Mouse (Mus musculus): Measurements from ENCODE around the gene Pde4a. TPM values are rescaled to one million over a fixed set of nuclear protein-coding genes. Genes with fewer than 3 reads are reported as not detected.

Gene Pde4a
- polyA plus RNA-seq, 1 experiment from 2014 or later: 0.95 TPM

DNA sequence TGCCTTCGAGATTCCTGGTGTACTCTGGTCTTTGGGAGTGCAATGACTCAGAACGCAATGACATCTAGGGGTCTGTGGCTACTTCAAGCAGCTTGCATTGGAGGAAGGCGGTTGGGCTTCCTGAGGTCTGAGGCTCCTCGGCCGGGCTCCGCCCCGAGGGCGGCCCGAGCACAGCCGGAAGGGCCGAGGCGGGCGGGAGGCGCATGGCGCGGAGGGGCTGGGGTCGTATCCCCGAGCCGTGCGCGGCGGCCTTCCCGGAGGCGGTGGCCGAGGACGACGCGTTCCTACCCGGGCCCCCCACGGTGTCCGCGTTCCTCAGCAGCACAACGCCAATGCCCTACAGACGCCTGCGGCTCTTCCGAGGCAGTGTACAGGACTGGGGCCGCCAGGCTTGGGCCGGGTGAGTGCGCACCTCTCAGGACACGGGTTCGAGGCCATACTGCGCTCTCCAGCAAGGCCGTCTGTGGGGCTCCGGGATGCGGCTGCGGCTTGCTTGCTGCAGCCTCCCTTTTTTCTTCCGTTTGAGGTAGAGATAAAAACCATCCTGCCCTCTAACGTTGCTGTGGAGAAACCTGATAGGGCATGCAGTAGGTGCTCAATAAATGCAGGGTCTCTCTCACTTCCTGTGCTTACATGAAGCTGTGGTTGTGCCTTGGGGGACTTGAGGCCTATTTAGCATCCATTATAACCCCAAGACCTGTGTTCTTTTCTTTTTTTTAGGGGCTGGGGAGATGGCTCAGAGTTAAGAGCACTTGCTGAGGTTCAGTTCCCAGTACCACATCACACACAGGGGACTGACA lies 16.1 kb downstream of the Pde4a start:
- peak; percentile 34 for DNase-seq (ENCODE audit: low spot score)

DNA sequence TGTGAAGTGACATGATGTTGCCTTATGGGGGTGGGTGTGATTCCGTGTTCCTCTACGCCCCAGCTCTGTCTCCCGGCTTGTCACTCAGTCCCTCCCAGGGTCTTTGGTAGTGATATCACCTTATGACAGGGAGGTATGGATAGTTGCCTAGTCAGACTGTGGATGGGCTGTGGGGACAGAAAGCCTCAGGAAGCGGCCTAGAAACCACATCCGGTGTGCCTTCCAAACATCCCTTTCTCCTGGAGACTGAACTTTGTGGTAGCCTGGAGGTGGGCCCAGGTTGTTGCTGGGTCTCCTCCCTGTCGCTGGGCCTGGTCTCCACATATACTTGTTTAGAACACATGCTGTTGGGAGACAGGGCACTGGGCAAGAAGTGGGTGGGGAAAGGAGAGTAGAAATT lies 17.9 kb downstream of the Pde4a start:
- DNase-seq (ENCODE audit: low spot score): peak; percentile 57

DNA sequence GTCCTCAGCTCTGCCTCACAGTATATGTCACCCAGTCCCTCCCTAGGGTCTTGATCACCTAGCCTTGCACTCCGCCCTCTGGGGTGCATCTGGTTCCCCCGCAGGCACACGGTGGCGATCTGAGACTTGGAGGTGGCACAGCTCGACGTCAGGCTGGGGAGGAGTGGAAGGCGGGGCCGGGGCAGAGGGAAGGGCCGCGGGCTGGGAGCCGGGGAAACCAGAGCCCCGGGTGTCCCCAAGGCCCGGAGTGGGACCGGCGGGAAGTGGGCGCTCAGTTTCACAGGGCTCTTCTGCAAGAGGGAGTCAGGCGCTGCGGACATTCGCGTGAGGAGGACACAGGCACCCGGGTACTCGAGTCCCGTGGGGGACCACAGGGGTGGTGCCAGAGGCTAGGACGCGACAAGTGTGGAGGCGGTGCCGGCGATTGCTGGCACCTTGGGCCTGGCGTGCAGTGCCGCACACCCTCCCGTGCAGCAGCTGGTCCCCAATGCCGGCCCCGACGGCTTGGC lies 18.4 kb downstream of the Pde4a start:
- peak; percentile 54 for DNase-seq (ENCODE audit: low spot score)

DNA sequence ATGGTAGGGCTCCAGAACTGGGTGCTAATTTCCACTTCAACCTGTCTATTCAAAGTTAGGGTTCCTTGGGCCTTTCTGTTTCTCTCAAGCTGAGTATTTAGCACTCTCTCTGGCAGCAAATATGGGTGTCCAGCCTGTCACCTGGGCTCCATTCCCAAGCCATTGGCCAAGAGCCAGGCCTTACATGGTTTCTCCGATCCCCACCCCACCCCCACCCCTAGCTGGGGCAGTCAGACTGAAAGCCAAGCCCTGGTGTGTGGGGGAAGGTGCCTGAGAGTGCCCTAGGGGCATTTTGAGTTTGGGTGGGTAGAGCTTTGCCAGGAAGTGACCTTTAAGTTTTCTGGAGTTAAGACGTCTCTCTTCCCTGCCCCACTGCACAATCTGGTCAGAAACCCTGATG lies 19.2 kb downstream of the Pde4a start:
- DNase-seq (ENCODE audit: low spot score): no peak

DNA sequence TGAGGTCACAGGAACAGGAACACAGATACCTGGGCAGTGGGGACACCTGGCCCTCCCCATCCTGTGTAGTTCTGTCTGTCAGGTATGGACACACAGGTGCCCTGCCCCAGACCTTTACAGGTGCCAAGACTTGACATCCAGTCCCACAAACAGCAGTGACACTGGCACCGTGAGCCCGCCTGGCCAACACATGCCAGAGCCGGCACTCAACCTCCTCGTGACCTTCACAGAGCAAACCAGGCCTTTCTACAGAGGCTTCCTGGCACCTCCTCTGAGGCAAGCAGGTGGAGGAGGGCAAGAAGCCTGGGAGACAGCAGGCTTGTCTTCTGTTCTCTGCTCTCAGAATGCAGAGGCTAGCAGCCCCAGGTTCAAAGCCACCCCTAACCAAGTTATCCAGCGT lies 19.9 kb downstream of the Pde4a start:
- DNase-seq (ENCODE audit: low spot score): no peak

DNA sequence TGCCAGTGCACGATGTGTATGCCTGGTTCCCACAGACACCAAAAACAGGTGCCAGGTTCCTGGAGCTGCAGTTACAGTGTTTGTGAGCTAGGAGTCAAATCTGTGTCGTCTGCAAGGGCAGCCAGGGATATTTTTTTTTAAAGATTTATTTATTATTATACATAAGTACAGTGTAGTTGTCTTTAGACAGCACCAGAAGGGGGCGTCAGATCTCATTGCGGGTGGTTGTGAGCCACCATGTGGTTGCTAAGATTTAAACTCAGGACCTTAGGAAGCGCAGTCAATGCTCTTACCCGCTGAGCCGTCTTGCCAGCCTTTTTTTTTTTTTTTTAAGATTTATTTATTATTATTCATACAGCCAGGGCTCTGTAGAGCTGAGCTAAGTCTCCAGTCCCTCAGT lies 24.4 kb downstream of the Pde4a start:
- peak; percentile 57 for DNase-seq (ENCODE audit: low spot score)

DNA sequence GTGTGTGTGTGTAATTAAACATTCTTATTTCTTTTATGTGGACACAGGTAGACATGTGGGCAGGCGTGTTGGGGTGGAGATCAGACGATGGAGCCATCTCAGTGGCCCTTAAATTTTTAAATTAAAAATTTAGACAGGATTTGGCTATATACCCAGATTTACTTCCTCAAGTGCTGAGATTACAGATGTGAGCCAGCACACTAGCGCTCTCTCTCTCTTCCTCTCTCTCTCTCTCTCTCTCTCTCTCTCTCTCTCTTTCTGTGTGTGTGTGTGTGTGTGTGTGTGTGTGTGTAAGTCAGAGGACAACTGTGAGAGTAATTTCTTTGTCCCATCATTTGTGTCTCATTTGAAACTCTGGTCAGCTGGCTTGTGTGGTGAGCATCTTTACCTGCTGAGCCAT lies 25.2 kb downstream of the Pde4a start:
- no peak for DNase-seq (ENCODE audit: low spot score)

DNA sequence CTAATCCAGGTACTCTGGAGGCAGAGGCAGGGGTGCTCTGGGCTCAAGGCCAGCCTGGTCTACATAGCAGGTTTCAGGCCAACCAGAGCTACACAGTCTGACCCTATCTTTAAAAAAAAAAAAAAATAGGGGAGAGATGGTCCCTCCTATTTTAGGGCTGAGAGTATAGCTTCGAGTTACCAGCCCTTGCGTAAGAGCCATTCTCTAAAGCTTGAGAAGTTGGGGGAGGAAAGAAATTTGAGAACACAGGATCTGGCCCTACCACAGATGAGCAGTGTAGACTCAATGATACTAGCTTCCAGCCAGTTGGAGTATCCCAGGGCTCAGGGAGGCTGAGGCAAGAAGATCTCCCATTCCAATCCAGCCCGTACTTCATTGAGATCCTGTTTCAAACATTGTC lies 28.3 kb downstream of the Pde4a start:
- DNase-seq (ENCODE audit: low spot score): no peak

DNA sequence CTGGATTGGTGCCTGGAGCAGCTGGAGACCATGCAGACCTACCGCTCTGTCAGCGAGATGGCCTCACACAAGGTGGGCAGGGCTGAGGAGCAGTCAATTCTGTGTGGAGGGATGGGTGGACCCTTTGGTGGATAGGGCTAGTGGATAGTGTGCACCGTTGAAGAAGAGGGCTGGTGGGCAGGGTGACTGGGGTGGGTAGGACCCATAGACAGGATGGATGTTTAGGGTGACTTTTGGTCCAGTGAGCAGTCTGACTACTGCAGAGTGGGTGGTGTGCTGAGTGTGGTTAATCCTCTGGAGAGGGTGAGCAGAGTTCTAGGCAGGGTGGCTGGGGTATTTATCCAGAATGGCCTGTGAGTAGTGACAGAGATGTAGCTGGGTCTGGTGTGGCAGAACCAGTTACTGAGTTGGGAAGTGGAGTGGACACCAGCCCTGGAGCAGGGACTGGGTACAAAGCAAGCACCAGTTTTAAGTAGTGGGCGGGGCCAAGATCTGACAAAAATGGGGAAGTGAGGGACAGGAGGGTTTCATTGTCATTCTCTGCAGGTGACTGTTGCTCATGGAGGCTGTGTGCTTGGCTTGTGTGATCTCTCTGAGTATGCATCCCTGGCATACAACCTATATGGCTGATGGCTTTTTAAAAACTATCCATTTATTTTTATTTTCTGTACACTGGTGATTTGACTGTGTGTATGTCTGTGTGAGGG lies 29.4 kb downstream of the Pde4a start:
- no peak for DNase-seq (ENCODE audit: low spot score)

DNA sequence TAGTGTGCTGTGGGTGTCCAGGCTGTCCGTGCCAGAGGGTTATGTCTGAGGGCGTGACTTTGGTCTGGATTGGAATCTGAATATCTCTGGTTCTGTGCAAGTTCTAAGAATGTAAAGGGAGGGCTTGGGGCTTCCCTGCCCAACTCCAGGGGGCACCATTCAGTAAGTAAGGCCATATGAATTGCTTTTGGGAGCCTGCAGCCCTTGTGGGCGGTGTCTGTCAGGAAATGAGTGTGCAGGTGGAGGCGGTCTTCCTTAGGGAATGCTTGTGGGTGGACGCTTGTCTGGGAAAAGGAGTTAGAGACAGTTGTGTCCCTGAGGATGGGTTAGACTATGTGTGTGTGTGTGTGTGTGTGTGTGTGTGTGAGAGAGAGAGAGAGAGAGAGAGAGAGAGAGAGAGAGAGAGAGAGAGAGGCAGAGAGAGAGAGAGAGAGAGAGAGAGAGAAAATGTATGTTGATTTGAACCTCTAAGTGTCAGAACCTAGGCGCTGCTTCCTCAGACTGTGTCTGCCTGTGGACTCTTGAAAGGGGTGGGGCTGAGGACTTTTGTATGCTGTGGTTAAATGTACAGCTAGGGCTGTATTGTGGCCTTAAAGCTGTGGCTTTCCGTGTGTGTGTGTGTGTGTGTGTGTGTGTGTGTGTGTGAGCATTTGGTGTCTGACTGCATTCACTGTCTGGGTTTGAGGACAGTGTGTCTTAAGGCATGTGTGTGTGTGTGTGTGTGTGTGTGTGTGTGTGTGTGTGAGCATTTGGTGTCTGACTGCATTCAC lies 30.4 kb downstream of the Pde4a start:
- peak; percentile 30 for DNase-seq (ENCODE audit: low spot score)

DNA sequence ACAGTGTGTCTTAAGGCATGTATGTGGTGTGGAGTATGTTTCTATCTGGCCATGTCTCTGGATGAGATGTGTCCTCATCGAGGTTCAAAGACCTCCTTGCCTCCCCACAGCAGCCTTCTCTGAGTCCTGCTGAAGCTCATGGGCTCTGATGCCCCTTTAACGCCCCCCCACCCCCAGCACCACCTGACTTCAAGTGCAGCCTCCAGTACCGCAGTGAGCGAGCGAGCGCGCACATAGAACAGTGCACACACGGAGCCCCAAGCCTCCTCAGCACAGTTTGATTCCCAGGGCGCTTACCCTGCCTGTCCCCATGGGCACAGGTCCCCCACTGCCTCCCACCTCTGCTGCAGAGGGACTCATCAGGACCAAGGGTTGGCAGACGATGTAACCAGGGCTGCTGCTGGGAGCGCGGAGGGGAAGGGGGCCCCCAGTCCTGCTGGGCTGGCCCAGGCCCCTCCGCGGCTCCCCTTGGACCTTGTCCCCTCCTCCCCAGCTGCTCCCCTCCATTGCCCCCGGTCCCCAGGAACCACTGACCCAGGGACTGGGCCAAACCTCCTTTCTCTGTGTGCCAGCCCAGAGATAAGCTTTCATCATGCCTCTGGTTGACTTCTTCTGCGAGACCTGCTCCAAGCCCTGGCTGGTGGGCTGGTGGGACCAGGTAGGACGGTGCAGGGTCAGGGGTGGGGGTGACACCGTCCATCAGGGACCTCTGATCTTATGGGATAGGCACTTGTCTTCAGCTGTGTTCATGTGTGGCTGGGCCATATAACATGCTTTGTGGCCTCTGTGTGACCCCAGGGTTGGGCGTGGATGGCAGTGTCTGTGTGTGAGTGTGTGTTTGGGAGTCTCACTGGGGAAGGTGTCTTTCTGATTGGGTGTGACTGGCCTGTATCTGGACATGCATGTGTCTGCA lies 31.3 kb downstream of the Pde4a start:
- DNase-seq (ENCODE audit: low spot score): peak; percentile 30

DNA sequence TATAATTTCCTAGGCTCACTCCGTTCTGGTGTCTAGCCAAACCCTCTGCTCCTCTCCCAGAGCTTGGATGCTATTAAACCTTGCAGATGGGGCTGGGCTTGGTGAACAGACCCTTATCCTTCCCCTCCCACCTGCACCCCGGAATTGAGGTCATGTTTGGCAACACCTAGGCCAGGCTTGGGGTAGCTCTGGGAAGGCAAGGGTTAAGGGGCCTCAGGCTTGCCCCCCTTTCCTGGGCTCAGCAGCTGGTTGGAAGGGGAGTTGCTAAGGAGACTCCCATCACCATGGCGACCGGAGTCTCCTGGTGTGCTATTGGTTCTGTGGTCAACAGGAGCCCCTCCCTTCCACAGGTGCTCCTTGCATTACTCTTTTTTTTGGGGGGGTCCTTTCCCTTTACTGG lies 32.5 kb downstream of the Pde4a start:
- DNase-seq (ENCODE audit: low spot score): no peak

DNA sequence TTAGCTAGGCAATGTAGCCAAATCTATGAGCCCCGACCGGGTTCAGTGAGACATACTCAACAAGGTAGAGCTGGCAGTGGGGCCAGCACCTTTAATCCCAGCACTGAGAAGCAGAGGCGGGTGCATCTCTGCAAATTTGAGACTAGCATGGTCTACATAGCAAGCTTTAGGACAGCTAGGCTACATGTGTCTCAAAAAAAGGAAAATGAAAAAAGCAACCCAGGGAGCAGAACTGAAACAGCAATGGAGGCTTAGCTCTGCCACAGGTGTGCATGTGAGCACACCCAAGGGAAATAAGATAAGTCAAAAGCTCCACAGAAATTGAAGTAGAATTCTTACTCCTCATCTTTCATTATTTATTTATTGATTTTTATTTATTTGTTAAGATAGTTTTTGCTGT lies 33.4 kb downstream of the Pde4a start:
- DNase-seq (ENCODE audit: low spot score): no peak

DNA sequence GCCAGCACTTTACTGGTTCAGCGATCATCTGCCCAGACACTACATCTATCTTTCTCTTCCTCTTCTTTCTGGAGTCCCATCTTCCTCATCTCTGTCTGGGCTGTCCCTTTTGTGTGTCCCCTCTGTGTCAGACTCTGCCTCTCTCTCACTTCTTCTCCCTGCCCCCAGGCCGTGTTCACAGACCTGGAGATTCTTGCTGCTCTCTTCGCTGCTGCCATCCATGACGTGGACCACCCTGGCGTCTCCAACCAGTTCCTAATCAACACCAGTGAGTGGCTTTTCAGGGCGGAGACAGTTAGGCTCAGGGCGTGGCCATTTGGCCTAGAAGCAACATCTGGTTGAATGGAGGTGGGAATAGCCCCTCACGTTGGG lies 38.6 kb downstream of the Pde4a start:
- DNase-seq (ENCODE audit: low spot score): no peak

DNA sequence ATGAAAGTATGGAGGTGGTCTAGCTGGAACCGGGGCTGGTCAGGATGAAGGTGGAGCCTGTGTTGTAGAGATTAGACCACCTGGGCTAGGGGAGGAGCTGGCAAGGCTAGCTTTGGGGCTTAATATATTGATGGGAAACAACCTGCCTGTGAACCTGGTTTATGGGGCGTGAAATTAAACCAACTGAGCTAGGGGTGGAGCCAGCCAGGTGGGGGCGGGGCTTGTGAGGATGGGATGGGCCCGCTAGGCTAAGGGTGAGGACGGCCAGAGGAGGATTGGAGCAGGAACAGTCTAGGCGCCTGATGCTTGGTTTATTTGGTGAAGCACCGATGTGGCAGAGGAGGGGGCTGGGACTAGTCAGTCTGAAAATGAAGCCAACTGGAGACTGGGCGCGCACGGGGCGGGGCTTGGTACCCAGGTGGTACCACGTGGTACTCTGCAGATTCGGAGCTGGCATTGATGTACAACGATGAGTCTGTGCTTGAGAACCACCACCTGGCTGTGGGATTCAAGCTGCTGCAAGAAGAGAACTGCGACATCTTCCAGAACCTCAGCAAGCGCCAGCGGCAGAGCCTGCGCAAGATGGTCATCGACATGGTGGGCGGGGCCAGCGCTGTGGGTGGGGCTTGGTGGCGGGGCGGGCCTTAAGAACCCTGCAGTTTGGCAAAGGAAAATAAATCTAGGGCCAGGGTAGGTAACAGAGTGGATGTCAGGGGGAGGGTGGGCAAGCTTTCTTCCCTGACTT lies 39.2 kb downstream of the Pde4a start:
- no peak for DNase-seq (ENCODE audit: low spot score)

DNA sequence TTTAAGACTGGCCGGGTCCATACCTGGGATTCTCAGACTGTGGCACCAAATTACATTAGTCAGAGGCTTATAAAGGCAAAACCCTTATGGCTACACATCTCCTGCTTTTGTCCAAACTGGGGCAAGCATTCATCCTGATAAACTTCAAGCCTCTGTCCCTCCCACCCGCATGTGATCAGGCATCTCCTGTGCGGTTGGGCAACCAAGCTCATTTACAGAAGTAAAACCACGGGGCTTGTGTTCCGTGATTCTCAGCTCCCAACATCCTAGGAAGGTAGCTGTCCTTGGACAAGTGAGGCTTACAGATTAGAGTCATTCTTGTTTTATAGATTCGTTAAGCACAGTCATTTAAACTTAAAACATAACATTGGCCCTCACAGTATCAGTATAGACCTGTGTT lies 41.3 kb downstream of the Pde4a start:
- DNase-seq (ENCODE audit: low spot score): no peak

DNA sequence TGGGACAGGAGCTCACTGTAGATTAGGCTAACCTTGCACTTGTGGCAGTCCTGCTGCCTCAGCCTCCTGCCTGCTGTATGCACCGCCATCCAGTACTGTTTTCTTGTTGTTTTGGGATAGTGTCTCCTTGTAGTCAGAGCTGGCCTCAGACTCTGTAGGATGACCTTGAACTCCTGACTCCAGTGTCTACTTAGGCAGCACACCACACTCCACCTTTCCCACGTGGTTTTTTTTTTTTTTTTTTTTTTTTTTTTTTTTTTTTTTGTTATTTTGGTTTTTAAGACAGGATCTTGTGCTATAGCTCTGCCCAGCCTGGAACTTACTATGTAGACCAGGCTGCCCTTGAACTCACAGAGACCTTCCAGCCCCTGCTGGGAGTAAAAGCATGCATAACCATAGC lies 43.1 kb downstream of the Pde4a start:
- no peak for DNase-seq (ENCODE audit: low spot score)

DNA sequence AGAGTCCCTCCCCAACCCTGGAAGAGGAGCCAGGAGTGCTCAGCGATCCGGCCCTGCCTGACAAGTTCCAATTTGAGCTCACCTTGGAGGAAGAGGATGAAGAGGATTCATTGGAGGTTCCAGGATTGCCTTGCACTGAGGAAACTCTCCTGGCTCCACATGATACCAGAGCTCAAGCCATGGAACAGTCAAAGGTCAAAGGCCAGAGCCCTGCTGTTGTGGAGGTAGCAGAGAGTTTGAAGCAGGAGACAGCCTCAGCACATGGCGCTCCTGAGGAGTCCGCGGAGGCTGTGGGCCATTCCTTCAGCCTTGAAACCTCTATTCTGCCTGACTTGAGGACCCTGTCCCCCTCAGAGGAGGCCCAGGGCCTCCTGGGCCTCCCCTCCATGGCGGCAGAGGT lies 45.3 kb downstream of the Pde4a start:
- DNase-seq (ENCODE audit: low spot score): no peak

DNA sequence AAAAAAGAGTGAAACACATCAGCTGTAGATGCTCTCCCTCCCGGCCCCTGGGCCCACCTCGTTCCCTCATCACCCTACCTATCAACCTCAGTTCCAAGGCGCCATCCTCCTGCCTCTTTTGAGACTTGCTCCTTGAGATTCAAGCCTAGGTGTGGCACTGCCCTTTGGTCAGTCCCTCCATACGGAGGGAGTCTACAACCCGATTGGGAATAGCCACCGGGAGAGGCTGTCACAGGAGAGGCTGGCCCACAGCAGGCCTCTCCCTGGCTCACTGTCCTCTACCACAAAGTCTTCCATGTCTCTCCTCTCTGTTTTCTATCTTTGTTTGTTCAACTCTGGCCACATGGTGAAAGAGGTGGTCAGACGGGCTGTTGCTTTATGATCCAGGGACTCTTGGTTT lies 46.1 kb downstream of the Pde4a start:
- no peak for DNase-seq (ENCODE audit: low spot score)

DNA sequence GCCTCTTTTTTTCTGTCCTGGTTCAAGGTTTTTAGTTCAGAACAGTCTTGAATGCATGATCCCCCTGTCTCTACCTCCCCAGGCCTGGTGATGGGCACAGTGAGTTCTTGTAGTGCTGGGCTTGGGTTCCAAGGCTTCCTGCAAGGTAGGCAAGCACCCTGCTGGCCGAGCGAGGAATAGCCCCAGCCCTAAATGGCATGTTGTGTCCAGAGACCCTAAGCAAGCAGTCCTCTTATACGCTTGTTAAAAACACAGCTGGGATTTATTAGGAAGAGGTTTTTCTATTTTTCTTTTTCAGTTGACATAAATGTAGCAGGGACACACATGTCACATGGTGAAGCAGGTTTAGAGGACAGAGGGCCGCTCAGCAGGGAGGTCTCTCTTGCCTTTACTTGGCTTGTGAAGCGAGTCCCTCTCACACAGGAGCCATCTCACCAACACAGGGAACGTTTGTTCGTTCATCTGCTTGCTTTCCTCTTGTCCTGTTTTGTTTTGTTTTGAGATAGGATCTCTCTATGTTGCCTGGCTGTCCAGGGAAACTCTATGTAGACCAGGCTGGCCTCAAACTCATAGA lies 48.2 kb downstream of the Pde4a start:
- DNase-seq (ENCODE audit: low spot score): peak; percentile 41

All from thymus, postnatal 0 days (tissue).